Mouse (Mus musculus): ENCODE measurements around the gene Cep83.

The Cep83 gene

DNA sequence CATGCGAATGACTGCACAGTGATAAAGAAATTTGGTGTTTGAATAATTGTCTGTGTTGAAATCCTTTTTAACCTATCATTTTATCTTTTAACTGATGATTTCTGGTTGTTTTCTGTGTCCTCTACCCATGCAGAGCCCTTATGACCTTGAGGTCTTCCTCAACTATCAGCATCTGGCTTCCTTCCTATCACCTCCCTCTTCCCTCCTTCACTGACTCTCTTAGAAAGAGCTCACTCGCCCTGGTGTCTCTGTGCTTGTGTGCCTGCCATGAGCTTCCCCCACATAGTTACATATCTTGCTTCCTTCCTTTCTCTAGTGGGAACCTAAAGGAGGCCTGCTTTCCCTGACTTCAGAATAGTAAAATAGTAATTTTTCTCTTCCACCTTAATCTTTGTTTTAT lies 51.8 kb downstream of the Cep83 start:
- CTCF ChIA-PET = no interaction called here
- POLR2A ChIA-PET = interaction anchor here in 1 of 4 experiments (1.2 to 1.3 kb wide), 2 partner anchors 9 to 14 kb away, joined by 3 to 4 read pairs; no protein-coding TSS in a partner anchor

DNA sequence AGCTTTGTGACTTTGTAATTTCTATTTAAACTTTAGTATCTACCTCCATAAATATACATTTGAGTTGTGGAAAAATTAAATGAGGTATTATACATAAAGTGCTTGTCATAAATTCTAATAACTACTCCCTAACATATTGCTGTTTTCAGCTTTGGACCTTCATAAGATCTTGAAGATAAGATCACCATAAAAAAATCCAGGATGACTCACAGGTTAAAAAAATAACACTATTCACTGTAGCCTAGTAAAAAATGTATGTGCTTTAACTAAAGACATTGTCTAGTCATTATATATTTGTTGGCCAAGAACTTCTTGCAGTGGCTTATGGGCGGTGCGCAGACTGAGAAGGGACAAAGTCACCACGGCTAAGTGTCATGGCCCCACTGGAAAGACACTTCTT lies 53.0 kb downstream of the Cep83 start:
- ChIA-PET CTCF (no interaction called here), POLR2A (interaction anchor here in 1 of 4 experiments (1.3 kb wide), 1 partner anchor 13 kb away, joined by 3 read pairs; no protein-coding TSS in a partner anchor)

DNA sequence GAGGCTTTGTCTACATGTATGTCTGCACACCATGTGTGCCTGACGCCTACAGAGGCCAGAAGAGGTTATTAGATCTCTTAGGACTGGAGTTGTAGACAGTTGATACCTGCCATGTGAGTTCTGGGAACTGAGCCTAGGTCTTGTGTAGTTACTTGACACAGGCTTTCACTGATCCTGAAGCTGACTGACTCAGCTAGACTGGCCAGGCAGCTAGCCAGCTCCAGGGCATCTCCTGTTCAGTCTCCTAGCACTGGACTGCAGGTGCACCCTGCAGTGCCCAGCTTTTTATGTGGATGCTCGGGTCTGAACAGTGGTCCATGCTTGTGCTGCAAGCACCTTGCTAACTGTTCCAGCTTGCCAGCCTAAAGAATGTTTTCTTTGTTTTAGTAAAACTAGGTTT lies 58.6 kb downstream of the Cep83 start:
- ChIA-PET POLR2A (no interaction called here), CTCF (no interaction called here)

DNA sequence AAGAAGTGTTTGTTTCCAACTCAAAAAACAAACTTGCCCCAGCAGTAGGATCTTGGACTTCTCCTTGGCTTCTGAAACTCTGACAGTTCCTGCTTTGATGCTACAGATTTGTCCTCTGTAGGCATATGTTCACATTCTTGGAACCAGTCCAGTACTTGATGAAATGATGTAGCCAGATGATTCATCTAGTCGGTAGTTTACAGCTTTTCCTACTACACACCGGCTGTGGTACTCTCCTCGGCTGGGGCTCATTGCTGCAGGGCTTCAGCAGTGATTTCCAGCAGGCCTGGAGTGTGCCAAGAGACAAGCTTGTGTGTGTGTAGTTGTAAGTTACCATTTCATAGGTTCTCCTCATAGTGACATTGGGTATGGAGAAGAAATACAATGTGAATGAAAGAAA lies 83.0 kb downstream of the Cep83 start:
- ChIA-PET CTCF (no interaction called here), POLR2A (no interaction called here)

DNA sequence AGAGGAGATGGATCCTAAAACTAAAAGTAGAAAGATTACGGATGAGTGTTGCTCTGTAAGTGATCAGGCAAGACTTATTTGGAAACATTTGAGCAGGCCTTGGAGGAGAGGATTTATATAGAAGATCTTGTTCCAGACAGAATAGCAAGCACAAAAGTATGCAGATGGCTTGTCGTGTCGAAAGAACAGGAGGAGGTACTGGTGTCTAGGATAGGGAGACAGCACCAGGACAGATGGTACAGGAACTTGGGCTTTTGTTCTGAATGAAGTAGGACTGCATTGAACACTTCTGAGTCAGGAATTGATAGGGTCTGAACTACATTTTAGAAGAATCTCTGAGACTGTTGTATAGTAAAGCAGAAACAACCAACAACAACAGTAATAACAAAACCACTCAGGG lies 89.1 kb downstream of the Cep83 start:
- ChIA-PET POLR2A (no interaction called here), CTCF (no interaction called here)

DNA sequence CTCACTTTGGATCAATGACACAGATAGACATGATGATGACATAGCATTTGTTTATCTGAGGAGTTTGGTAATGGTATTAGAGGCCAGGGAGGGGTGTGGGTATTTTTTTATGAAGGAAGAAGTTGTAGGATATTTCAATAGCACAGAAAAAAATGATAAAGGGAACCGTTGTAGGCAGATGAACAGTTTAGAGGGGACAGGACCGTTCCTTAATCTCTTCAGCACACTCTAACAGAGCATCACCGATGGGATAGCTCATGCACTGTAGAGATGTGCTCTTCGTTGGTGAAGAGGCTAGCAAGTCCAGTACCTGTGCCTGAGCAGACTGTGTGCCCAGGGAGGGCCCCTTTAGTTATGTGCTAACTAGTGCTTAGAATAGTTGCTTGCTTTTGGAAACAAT lies 90.9 kb downstream of the Cep83 start:
- ChIA-PET POLR2A (no interaction called here), CTCF (no interaction called here)

DNA sequence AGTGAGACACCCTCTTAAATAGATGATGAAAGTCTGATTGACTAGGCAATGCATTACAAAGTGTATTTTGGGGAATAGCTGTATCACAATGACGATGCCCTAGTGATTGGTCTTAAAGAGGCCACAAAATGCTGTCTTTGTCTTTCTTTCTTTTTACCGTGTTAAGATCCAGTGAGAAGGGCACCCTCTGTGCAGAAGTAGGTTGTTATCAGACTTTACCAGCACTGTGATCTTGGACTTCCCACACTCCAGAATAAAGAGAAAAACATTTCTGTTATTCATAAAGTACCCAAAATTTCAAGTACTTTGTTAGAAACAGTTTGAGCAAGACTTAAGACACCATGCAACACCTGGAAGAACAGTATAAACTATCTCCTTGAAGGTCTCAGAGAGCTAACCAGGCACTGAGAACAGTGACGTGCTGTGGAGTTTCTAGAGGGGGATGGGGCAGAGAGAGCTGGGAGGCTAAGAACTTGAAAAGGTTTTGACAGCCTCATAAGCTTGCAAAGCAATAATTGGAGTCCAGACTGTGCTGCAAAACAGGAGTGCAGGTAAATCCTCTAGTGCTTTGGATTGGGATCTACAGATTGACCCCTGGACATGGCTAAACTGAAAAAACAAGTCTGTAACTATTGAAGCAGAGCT lies 92.3 kb downstream of the Cep83 start:
- ChIA-PET POLR2A (interaction anchor here in 1 of 4 experiments (0.7 kb wide), 1 partner anchor 16 kb away, joined by 3 read pairs; no protein-coding TSS in a partner anchor), CTCF (no interaction called here)

DNA sequence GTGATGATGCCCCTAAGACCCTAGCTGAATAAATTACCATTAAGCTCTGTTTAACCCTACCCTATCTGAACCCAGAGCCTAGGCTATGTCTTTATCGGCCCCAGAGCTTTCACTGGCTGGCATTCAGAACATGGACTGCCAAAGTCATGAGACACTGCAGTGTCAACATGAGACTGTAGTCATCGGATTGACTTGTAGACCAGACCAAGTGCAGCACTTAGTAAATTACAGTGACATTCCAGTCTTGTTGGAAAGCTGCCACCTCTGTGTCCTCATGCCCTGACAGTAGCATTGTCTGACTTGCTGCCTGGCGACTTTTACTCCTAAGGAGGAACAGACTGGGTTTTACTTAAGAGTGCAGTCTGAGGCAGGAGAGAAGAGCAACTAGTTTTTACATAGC lies 100.8 kb downstream of the Cep83 start:
- CTCF ChIA-PET = no interaction called here
- POLR2A ChIA-PET = interaction anchor here in 1 of 4 experiments (1.4 kb wide), 1 partner anchor 8 kb away, joined by 3 read pairs; no protein-coding TSS in a partner anchor

DNA sequence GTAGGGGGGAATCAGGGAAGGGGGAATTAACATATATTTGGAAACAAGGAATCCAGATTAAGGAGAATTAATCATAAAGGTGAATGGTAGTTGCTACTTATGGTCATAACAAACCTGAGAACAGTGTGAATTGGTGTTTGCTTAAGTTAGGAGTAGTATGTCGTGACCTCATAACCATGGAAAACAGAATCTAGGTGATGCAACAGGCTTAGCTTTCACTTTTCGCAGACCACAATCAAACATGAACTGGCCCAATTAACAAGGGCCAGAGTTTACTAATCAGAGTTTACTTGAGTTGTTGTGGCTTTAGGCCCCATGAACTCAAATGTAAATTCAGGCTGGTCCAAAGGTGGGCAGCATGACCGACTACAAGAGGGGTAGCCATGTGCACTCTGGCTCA lies 105.5 kb downstream of the Cep83 start:
- ChIA-PET POLR2A (interaction anchor here in 1 of 4 experiments (1.9 to 2.3 kb wide), 2 partner anchors 11 to 13 kb away, joined by 4 to 7 read pairs; no protein-coding TSS in a partner anchor), CTCF (no interaction called here)

DNA sequence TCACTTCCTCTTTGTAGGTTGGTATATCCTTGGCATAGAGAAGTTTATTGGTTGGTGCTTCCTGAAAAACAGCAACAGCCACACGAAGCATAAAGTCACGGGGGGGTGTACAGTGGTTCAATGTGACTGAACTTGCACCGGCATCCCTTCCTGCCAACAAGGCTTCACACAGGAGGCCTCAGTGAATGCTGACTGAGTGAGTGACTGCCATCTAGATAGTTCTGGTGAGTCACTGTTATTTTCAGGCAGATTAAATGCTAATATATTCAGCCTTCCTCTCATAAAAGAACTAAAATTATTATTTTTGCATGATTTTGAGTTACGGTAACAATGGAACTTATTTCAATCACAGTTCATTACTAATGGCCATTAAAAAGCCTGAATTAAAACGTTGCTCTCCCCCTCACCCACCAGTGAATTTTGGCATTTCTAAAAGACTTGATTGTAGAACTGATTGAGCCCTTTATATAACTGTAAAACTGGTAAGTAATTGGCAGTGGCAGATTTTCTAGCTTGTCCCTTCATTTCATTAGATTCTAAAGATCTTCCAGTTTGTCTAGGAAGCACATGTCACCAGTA lies 106.3 kb downstream of the Cep83 start:
- POLR2A ChIA-PET = no interaction called here
- CTCF ChIA-PET = no interaction called here

DNA sequence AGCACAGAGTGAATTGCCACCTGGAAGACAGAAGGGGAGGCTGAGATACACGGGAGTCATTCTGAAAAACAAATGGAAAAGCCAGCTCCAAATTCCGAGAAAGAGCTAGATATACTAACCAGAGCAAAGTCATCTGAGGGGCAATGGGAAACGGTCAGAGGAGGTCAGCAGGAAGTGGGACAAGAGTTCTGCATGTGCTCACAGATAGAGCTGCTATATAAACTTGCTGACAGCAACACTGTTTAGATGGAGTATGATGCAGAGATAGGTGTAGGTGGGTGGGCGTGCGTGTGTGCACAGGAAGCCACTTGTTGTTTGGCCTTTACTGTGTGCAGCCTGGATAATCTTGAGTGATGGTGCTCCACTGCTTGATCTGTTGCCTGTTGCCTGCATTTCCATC lies 109.7 kb downstream of the Cep83 start:
- POLR2A ChIA-PET = interaction anchor here in 1 of 4 experiments (1.3 kb wide), 1 partner anchor 10 kb away, joined by 3 read pairs; no protein-coding TSS in a partner anchor

DNA sequence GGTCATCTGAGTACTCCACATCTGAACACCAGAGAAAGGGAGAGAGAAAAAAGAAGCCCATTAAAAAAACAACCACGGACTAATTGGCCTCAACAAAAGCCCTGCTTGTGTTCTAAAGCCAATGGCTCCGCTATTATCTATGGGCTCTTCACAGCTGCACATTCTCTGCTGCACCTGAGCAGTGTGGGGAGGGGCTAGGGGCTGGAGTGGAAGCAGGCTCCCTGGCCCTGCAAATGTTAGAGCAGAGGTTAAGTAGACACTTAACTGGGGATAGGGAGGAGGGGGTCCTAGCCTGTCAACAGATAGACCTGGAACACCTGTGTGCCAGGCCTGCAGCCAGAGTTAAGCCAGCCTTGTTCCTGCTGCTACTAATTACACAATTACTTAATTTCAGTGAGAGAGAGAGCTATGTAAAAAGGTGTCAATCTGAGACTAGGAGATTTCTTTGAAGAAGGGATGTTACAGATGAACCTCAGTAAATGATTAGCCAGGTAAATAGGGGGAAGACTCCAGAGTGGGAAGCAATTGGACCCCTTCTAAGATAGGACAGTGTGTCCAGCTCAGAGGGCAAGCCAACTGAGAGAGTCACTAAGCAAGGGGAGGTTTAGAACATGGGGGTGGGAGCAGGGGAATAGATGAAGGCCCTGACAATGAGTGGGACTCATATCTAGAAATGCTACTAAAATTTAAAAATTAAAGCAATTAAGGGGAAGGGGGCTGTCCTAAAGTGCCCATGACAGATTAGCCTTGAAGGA lies 111.2 kb downstream of the Cep83 start:
- POLR2A ChIA-PET = interaction anchor here in 2 of 4 experiments (0.6 to 0.7 kb wide), 2 partner anchors 35 to 144 kb away, joined by 3 read pairs; no protein-coding TSS in a partner anchor
- CTCF ChIA-PET = no interaction called here

More for the DNA sequence above, 109.7 kb downstream of the Cep83 start:
- CTCF ChIA-PET = no interaction called here

DNA sequence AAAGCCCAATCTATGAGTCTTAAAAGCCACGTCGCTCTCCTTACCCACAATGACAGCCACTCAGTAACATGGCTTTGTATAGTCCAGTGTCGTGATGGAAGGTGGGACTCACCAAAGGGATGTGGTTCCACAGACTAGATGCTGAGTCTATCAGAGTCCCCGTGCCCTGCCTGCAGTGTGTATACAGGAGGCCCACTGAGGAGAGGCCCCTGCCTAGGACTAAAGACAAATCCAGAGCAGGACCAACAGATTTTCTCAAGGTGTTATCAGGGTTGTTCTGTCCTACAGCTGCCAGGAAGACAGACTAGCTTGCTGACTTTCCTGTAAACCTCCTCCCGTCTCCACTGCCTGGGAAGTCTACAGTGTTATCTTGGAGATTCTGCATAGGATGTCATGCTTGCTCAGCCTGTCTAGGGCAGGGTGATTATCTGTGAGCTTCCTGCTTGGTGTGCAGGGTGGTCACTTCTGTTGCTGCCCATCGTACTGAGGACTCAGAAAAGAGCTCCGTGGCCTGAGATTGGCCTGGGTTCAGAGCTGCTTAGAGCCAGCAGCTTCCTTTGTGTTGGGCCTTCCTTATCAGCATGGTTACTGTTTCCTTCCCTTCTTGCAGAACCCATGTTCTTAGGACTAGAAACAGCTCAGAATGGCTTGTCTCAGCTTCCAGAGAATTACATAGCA lies 112.4 kb downstream of the Cep83 start:
- ChIA-PET CTCF (no interaction called here), POLR2A (interaction anchor here in 1 of 4 experiments (1.1 kb wide), 1 partner anchor 18 kb away, joined by 6 read pairs; no protein-coding TSS in a partner anchor)

DNA sequence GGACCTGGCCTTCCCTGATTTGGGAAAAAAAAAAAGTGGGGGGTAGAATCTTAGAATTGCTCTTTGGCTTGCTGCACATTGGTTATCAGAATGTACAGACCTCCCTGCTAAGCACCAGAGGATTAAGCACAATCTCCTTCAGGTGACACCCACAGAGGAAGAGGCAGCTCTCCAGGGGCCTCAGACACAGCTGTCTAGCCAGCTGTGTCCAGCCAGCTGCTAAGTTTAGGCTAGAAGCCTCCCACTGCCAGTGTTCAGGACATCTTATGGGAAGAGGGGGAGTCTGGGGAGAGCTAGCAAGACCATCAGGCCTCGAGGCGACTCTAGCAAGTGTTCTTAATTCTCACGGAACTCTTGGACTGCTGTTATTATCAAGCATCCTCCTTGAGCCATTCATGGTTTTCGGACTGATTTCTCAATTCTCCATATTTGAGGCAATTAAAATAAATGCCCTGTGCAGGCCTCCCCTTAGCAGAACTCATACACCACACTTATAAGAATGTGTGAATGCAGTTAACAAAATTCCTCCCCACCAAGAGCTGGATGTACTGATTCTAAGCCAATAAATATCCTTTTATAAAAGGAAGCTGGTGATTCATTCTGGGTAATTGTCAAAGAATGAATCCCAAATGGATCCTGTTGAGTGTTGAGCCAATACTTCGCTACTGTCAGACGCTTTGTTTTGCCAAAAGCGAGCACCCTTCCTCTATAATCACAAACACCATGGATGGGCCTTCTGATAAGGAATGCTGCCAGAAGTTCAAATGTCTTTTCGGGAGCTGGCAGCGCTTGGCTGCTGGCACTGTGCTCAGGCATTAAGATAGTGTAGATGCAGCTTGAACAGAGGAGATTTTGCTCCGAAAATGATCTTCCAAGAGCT lies 115.8 kb downstream of the Cep83 start:
- ChIA-PET CTCF (interaction anchor here in 2 of 4 experiments (0.6 to 0.8 kb wide), 2 partner anchors 157 to 178 kb away, joined by 3 read pairs; no protein-coding TSS in a partner anchor), POLR2A (interaction anchor here in 2 of 4 experiments (0.6 to 2.1 kb wide), 2 partner anchors 11 to 617 kb away, joined by 4 to 7 read pairs; no protein-coding TSS in a partner anchor)

DNA sequence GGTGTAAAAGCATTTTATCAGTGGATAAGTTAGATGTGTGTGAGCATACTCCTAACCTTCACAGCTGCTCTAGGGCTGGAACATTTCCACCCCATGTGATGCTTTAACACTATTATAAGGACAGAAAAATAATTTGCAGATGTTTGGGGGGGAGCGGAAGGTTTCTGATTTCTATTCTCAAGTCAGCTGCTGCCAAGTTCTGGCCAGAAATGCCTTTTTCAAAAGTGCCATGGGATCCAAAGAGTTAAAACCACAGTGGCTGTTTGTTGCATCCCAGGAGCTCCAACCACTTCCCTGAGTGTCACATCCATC lies 116.4 kb downstream of the Cep83 start:
- POLR2A ChIA-PET = interaction anchor here in 2 of 4 experiments (0.9 to 2.1 kb wide), 3 partner anchors 12 to 13 kb away, joined by 3 to 7 read pairs (median 4); no protein-coding TSS in a partner anchor

DNA sequence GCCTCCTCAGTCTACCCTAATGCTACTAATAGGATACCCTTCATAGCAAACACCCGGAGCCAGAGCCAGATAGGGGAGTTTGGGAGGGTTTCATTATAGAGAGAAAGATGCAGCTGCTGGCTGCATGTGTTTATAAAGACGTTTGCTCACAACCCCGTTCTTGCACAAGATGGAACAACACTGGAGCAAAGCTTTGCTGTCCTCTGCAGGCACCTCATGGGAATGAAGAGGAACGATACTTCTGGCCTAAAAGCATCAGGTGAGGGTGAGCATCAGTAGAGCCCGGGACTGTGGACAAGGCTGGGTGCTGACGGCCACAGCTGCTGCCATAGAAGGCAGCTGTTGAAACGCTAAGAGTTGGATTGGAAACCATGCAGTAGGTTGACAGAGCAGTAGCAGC lies 118.9 kb downstream of the Cep83 start:
- ChIA-PET CTCF (no interaction called here), POLR2A (interaction anchor here in 1 of 4 experiments (1.3 to 1.5 kb wide), 2 partner anchors 13 to 14 kb away, joined by 4 read pairs; no protein-coding TSS in a partner anchor)

More for the DNA sequence above, 116.4 kb downstream of the Cep83 start:
- CTCF ChIA-PET = no interaction called here

DNA sequence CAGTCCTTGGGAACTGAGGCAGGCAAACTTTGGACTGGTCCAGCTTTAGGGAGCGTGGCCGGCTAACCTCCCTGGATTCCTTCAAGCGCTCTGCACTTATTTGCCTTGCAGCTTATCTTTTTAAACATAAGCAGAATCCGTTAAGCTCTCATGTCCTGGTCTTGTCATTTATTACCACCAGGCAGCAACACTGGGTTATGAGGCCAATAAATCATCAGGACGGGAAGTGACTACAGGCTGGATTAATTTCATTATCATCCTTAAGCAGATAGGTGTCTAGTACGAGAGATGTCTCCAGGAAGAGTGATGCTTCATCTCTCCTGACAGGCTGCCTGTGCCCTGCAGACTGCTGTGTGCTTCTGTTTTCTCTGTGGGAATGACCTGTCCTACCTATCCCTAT lies 119.8 kb downstream of the Cep83 start:
- POLR2A ChIA-PET = interaction anchor here in 1 of 4 experiments (0.6 to 1.5 kb wide), 3 partner anchors 12 to 276 kb away, joined by 3 to 4 read pairs (median 3); no protein-coding TSS in a partner anchor

DNA sequence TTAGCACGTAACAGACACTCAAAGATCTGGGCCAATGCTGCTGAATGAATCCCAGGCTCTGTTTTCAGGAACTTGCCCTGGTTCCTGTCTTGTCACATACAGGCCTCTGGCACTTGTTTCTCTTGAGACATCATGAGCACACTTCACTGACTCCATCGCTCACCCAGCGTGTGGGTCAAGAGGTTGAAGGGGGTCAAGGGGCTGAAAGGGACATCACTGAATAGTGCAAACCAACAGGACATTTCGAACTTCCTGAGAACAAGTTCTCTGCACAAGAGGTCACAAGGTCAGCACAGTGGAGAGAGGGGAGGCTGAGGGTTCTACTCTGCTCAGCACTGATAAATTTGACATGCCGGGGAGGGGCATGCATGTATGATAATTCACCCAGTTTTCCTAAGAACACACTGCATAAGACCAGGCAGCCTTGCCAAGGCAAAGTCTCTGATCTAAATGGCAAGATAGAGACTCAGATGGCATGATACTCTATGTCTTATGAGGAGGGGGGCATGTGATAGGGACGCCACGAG lies 121.6 kb downstream of the Cep83 start:
- POLR2A ChIA-PET = no interaction called here
- CTCF ChIA-PET = no interaction called here

More for the DNA sequence above, 119.8 kb downstream of the Cep83 start:
- CTCF ChIA-PET = no interaction called here
